Mouse (Mus musculus) heart, postnatal 0 days (tissue): ENCODE data around the gene Gm29666.

Source experiments
- CTCF ChIP-seq: IDR thresholded peaks from 2 replicates; pipeline ENCODE4 v1.5.1; 2016; ENCODE audit warnings: antibody characterized with exemption, control low read depth, low read depth
- EP300 ChIP-seq: IDR thresholded peaks from 2 replicates; pipeline ENCODE4 v1.6.1; 2016; ENCODE audit warnings: antibody characterized with exemption, low read depth

GRCm38 (mm10) chr15:84934901-84935300 is 15.1 kb upstream of the Gm29666 start:
- TF ChIP-seq CTCF = no peak
- no peak for TF ChIP-seq EP300
